Mouse (Mus musculus): Measurements from ENCODE around the gene Def8. TPM values are rescaled to one million over a fixed set of nuclear protein-coding genes. Genes with fewer than 3 reads are reported as not detected.
"Not testable (repeated sequence)": the region's sequence is repeated elsewhere in the genome, so short reads cannot be mapped to it uniquely, and the experiment has no call there.

The Def8 gene
- polyA plus RNA-seq, 1 experiment from 2014 or later, result 37.6 TPM

DNA sequence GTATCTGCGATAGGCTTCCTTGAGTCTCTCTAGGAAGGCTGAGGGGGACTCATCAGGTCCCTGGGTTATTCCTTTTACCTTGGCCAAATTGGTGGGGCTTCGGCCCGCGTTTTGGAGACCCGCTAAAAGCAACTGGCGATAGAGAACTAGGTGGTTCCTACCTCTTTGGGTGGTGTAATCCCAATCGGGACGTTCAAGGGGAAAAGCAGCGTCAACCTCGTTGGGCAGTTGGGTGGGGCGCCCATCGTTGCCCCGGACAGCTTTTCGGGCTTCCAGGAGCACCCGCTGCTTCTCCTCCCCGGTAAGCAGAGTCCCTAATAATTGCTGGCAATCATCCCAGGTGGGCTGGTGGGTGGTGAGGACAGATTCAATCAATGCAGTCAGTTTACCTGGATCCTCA is 9.1 kb downstream of the Def8 start:
- ATAC-seq (ENCODE audit: insufficient number of reproducible peaks, low FRiP score, low TSS enrichment, low read depth), result no peak
- peaks cover 21% of the 10 kb centered on the region; the same call in 1 of the 2 replicates for H3K9me3 ChIP-seq (ENCODE audit: control insufficient read depth, low read length)
- H3K27me3 ChIP-seq (ENCODE audit: control insufficient read depth, insufficient read depth, low read length), result no peaks in the 10 kb centered on the region
- no peak for DNase-seq (ENCODE audit: low spot score)
- H3K27ac ChIP-seq (replicated peaks; ENCODE audit: low read depth, low read length), result no peak overlapping the region
- no peak overlapping the region for H3K4me3 ChIP-seq (ENCODE audit: low read depth, low read length)
- 96% methylated on average over 16 of the region's 16 CpGs for WGBS
- no peak overlapping the region for H3K4me2 ChIP-seq (ENCODE audit: low read depth, severe bottlenecking)
- no peaks in the 10 kb centered on the region for H3K4me1 ChIP-seq (ENCODE audit: control insufficient read depth, insufficient read depth, low read length)
- H3K36me3 ChIP-seq (ENCODE audit: control insufficient read depth, insufficient read depth, low read length), result no peaks in the 10 kb centered on the region
- no peak overlapping the region for H3K9ac ChIP-seq (ENCODE audit: low read length)

DNA sequence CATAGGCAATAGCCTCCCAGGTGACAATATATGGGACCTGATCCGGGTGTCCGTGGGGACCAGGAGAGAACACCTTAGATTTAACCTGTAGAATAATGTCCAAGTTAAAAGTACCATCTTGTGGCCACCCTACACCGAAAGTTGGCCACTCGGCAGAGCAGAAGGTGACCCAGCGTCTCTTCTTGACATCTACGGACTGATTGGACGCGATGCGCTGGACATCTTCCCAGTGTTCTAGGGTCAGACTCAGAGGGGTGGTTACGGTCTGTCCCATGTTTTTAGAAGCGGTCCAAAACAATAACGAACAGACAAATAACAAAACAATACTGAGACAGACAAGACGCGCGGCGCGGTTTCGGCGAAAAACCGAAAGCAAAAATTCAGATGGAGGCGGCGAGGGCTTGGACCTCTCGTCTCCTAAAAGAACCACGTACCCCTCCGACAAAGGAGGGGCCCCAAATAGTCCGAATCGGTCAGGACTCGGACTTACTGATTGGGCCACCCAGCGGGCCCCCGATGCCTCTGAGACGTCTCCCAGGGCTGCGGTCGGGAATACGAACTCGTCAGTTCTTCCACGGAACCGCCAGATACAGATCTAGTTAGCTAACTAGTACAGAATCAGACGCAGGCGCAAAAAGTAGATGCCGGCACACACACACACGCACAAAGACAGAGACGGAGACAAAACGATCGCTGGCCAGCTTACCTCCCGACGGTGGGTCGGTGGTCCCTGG is 10.1 kb downstream of the Def8 start:
- H3K9ac ChIP-seq (ENCODE audit: low read length); H3K27me3 ChIP-seq (ENCODE audit: control insufficient read depth, insufficient read depth, low read length); H3K4me1 ChIP-seq (ENCODE audit: control insufficient read depth, insufficient read depth, low read length); H3K4me3 ChIP-seq (ENCODE audit: low read depth, low read length); ATAC-seq (ENCODE audit: insufficient number of reproducible peaks, low FRiP score, low TSS enrichment, low read depth); H3K4me2 ChIP-seq (ENCODE audit: low read depth, severe bottlenecking); H3K36me3 ChIP-seq (ENCODE audit: control insufficient read depth, insufficient read depth, low read length); H3K27ac ChIP-seq (replicated peaks; ENCODE audit: low read depth, low read length); DNase-seq (ENCODE audit: low spot score): not testable (repeated sequence)
- whole genome bisulfite sequencing, result 96% methylated on average over 44 of the region's 47 CpGs
- peaks cover 14% of the 10 kb centered on the region; the same call in 1 of the 2 replicates for H3K9me3 ChIP-seq (ENCODE audit: control insufficient read depth, low read length)

DNA sequence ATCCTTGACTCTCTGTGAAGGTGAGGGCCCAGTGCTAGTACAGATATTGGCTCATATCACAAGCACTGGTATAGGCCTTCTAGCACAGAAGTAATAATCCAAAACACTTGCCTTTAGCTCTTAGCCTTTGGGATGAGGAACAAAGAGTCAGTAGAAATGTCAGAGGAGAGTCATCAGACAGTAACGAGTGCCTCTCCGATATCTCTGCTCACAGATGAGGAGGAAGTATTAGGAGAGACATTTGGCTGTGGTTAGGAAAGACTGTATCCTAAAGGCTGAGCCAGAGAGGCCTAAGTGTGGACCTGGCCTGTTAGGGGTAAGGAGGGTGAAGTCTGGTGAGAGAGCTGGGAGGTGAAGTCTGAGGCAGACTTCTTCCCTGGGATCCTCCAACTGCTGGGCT is 18.5 kb downstream of the Def8 start:
- WGBS, result 94% methylated on average over 2 of the region's 2 CpGs
- Histone ChIP-seq H3K4me3 (ENCODE audit: low read depth, low read length) (no peak overlapping the region), H3K9me3 (ENCODE audit: control insufficient read depth, low read length) (no peaks in the 10 kb centered on the region), H3K36me3 (ENCODE audit: control insufficient read depth, insufficient read depth, low read length) (no peaks in the 10 kb centered on the region), H3K4me1 (ENCODE audit: control insufficient read depth, insufficient read depth, low read length) (0 out of 2 replicates have a peak, but pooled peaks cover 2% of the 10 kb centered on the region), H3K27me3 (ENCODE audit: control insufficient read depth, insufficient read depth, low read length) (no peaks in the 10 kb centered on the region), H3K27ac (replicated peaks; ENCODE audit: low read depth, low read length) (no peak overlapping the region), H3K9ac (ENCODE audit: low read length) (no peak overlapping the region), H3K4me2 (ENCODE audit: low read depth, severe bottlenecking) (no peak overlapping the region)
- ATAC-seq (ENCODE audit: insufficient number of reproducible peaks, low FRiP score, low TSS enrichment, low read depth) (no peak), DNase-seq (ENCODE audit: low spot score) (no peak)

DNA sequence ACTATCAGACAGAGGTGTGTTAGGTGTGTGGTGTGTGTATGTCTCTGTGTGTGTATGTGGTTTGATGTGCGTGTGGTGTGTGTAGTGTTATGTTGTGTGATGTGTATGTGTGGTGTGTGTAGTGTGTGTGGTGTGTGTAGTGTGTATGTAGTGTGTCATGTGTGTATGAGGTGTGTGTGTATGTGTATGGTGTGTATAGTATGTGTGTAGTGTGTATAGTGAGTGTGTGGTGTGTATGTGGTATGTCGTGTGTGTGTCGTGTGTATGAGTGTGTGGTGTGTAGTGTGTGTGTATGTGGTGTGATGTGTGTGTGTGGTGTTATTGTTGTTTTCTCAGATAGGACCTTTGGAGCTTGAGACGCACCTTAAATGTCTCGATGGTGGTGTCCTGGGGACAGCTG is 19.0 kb downstream of the Def8 start:
- H3K4me1 ChIP-seq (ENCODE audit: control insufficient read depth, insufficient read depth, low read length), result 0 out of 2 replicates have a peak, but pooled peaks cover 2% of the 10 kb centered on the region
- H3K9me3 ChIP-seq (ENCODE audit: control insufficient read depth, low read length), result no peaks in the 10 kb centered on the region
- H3K4me2 ChIP-seq (ENCODE audit: low read depth, severe bottlenecking), result peak overlapping the region; percentile 48; the same call in 1 of the 2 replicates
- ATAC-seq (ENCODE audit: insufficient number of reproducible peaks, low FRiP score, low TSS enrichment, low read depth), result peak; percentile 10; the same call in 1 of the 2 replicates
- peak overlapping the region; percentile 64; the same call in 1 of the 2 replicates for H3K4me3 ChIP-seq (ENCODE audit: low read depth, low read length)
- no peaks in the 10 kb centered on the region for H3K36me3 ChIP-seq (ENCODE audit: control insufficient read depth, insufficient read depth, low read length)
- H3K9ac ChIP-seq (ENCODE audit: low read length), result no peak overlapping the region; the same call in 1 of the 2 replicates
- no peak overlapping the region for H3K27ac ChIP-seq (replicated peaks; ENCODE audit: low read depth, low read length)
- DNase-seq (ENCODE audit: low spot score), result no peak
- H3K27me3 ChIP-seq (ENCODE audit: control insufficient read depth, insufficient read depth, low read length), result no peaks in the 10 kb centered on the region
- WGBS, result 80% methylated on average over 5 of the region's 5 CpGs

DNA sequence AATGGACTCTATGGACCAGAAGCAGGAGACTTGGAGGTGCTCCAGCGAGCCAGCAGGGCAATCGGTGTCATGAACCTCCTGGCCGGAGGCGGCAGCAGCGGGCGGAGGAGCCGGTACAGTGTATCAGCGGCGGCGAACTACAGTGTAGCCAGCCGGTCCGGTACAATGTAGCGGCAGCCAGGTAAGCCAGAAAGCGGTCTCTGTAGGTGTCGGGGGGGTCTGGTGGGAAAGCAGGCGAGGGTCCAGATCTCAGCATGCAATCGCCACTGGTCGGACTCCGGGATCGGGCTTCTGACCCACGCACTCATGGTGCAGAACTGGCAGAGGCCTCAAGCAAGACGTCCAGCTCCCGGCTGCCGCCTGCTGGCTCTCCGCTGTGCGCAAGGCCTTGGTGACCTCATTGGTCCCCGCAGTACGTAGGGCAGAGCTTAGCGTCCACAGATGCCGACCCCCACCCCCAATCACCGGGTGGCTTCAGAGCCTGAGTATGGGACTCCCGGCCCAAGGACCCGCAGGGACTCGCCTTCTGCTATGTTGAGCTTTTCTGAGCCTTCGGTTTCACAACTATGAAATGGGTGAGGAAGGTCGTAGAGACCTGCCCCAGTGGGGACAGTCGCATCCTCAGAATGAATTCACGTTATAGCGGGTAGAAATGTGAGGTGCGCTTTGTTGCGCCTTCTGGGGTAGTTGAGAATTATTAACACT is 19.7 kb downstream of the Def8 start:
- no peaks in the 10 kb centered on the region for H3K9me3 ChIP-seq (ENCODE audit: control insufficient read depth, low read length)
- 0 out of 2 replicates have a peak, but pooled peaks cover 2% of the 10 kb centered on the region for H3K4me1 ChIP-seq (ENCODE audit: control insufficient read depth, insufficient read depth, low read length)
- no peaks in the 10 kb centered on the region for H3K27me3 ChIP-seq (ENCODE audit: control insufficient read depth, insufficient read depth, low read length)
- no peaks in the 10 kb centered on the region for H3K36me3 ChIP-seq (ENCODE audit: control insufficient read depth, insufficient read depth, low read length)
- no peak overlapping the region; the same call in 1 of the 2 replicates for H3K27ac ChIP-seq (replicated peaks; ENCODE audit: low read depth, low read length)
- peak overlapping the region; percentile 89 for H3K9ac ChIP-seq (ENCODE audit: low read length)
- H3K4me2 ChIP-seq (ENCODE audit: low read depth, severe bottlenecking), result peak overlapping the region; percentile 48
- 2% methylated on average over 41 of the region's 41 CpGs for WGBS
- H3K4me3 ChIP-seq (ENCODE audit: low read depth, low read length), result peak overlapping the region; percentile 64
- DNase-seq (ENCODE audit: low spot score) (peak; percentile 95), ATAC-seq (ENCODE audit: insufficient number of reproducible peaks, low FRiP score, low TSS enrichment, low read depth) (peak; percentile 93)

DNA sequence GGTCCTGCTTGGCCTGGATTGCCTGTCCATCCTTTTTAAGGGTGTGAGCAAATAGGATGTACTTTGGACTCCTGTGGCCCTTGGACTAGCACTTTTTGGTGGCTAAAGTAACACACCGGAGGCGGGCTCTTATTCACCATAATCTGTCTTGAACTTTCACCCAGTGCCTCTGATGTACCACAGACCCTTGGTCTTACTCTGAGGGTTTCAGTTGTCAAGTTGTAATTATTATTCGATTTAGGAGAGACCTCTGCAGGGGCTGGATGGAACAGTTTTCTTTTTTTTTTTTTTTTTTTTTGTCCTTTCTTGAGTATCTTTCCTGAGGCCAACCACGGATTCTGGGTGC is 20.2 kb downstream of the Def8 start:
- DNase-seq (ENCODE audit: low spot score) (no peak), ATAC-seq (ENCODE audit: insufficient number of reproducible peaks, low FRiP score, low TSS enrichment, low read depth) (no peak)
- H3K4me1 ChIP-seq (ENCODE audit: control insufficient read depth, insufficient read depth, low read length), result 0 out of 2 replicates have a peak, but pooled peaks cover 2% of the 10 kb centered on the region
- no peaks in the 10 kb centered on the region for H3K36me3 ChIP-seq (ENCODE audit: control insufficient read depth, insufficient read depth, low read length)
- no peak overlapping the region for H3K27ac ChIP-seq (replicated peaks; ENCODE audit: low read depth, low read length)
- no peaks in the 10 kb centered on the region for H3K9me3 ChIP-seq (ENCODE audit: control insufficient read depth, low read length)
- H3K4me3 ChIP-seq (ENCODE audit: low read depth, low read length), result peak overlapping the region; percentile 64
- WGBS, result 34% methylated on average over 4 of the region's 4 CpGs
- peak overlapping the region; percentile 89 for H3K9ac ChIP-seq (ENCODE audit: low read length)
- peak overlapping the region; percentile 48 for H3K4me2 ChIP-seq (ENCODE audit: low read depth, severe bottlenecking)
- no peaks in the 10 kb centered on the region for H3K27me3 ChIP-seq (ENCODE audit: control insufficient read depth, insufficient read depth, low read length)

DNA sequence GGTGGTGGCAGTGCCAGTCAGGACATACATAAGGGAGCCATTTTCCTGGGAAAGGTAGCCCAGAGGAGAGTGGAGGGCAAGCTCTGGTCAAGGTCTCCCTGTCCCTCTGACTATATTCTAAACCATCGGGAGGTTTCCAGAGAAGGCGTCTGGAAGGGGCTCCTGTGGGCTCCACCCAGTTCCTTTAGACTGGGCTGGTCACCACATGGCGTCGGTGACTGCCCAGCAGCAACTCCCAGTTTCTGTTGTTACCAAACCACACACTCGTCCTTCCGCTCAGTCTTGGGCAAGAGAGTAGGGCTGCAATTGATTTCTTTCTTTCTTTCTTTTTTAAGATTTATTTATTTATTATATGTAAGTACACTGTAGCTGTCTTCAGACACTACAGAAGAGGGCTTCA is 20.8 kb downstream of the Def8 start:
- Histone ChIP-seq H3K4me2 (ENCODE audit: low read depth, severe bottlenecking) (no peak overlapping the region; the same call in 1 of the 2 replicates), H3K27ac (replicated peaks; ENCODE audit: low read depth, low read length) (no peak overlapping the region), H3K9ac (ENCODE audit: low read length) (no peak overlapping the region)

DNA sequence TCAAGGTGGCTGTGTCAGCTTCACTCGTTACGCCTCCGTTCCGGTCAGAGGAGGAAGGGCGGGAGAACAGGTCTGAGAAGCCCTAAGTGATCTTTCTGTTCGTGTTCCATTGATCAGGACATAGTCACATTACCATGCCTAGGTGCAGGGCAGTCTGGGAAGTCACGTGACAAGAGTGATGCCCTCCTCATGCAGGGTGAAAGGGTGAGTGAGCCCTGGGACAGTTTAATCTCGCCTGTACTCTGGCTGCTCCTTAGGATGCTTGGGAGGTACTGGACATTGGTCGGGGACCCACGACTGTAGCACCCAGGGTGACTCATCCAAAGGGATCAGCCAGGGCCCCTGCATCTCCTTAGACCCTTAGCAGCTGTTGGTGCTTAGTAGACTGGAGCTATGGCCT is 22.7 kb downstream of the Def8 start:
- H3K4me1 ChIP-seq (ENCODE audit: control insufficient read depth, insufficient read depth, low read length), result 0 out of 2 replicates have a peak, but pooled peaks cover 2% of the 10 kb centered on the region
- H3K36me3 ChIP-seq (ENCODE audit: control insufficient read depth, insufficient read depth, low read length), result no peaks in the 10 kb centered on the region
- H3K27me3 ChIP-seq (ENCODE audit: control insufficient read depth, insufficient read depth, low read length), result no peaks in the 10 kb centered on the region
- H3K27ac ChIP-seq (replicated peaks; ENCODE audit: low read depth, low read length), result no peak overlapping the region
- no peak overlapping the region for H3K4me2 ChIP-seq (ENCODE audit: low read depth, severe bottlenecking)
- H3K9me3 ChIP-seq (ENCODE audit: control insufficient read depth, low read length), result no peaks in the 10 kb centered on the region
- H3K4me3 ChIP-seq (ENCODE audit: low read depth, low read length), result no peak overlapping the region
- WGBS, result 84% methylated on average over 10 of the region's 10 CpGs
- ATAC-seq (ENCODE audit: insufficient number of reproducible peaks, low FRiP score, low TSS enrichment, low read depth) (no peak), DNase-seq (ENCODE audit: low spot score) (no peak)
- no peak overlapping the region for H3K9ac ChIP-seq (ENCODE audit: low read length)

More for the DNA sequence above, 20.8 kb downstream of the Def8 start:
- Histone ChIP-seq H3K4me3 (ENCODE audit: low read depth, low read length) (no peak overlapping the region), H3K9me3 (ENCODE audit: control insufficient read depth, low read length) (no peaks in the 10 kb centered on the region), H3K36me3 (ENCODE audit: control insufficient read depth, insufficient read depth, low read length) (no peaks in the 10 kb centered on the region), H3K4me1 (ENCODE audit: control insufficient read depth, insufficient read depth, low read length) (0 out of 2 replicates have a peak, but pooled peaks cover 2% of the 10 kb centered on the region), H3K27me3 (ENCODE audit: control insufficient read depth, insufficient read depth, low read length) (no peaks in the 10 kb centered on the region)
- WGBS, result 83% methylated on average over 6 of the region's 6 CpGs
- DNase-seq (ENCODE audit: low spot score) (no peak), ATAC-seq (ENCODE audit: insufficient number of reproducible peaks, low FRiP score, low TSS enrichment, low read depth) (no peak)
